Mouse (Mus musculus): ENCODE measurements at regions not wholly inside any gene's neighbourhood (a gene's known extent, or its start where the extent isn't known, plus 50 kb on each side); places are given as distances from the start of the nearest gene placed in this dataset.
"Not testable (repeated sequence)": the region's sequence is repeated elsewhere in the genome, so short reads cannot be mapped to it uniquely, and the experiment has no call there.

DNA sequence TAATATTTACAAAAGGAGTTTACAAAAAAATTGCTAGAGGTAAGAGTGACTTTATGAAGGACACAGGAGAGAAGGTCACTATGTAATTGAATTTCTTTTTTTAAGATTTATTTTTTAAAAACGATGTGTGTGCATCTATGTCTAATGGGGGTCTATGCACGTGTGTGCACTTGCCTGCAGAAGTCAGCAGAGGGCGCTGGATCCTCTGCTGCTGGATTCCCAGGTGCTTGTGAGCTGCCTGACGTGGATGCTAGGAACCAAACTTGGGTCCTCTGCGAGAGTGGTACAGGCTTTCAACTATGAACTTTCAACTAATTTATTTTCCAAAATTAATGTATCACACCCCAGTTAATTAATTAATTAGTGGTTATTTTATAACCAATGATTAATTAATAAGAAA is 85.0 kb downstream of the Glrx3 start:
- DNase-seq = no peak

DNA sequence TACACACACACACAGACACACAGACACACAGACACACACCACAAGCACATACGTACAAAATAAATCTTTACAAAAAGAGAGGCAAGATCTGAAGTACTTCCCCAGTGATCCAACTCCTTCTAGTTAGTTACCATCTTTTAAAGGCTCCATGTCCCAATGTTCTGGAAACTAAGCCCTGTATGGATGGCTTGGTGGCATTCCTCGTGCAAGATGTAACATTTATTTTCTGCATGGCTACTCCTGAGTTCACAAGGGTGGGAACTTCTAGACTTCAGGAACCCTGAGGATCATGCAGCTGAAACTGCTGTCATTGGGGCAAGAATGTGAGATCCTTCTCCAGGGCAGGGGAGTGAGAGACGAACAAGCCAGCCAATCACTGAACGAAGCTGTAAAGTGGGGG is 96.1 kb downstream of the Glrx3 start:
- no peak for DNase-seq

DNA sequence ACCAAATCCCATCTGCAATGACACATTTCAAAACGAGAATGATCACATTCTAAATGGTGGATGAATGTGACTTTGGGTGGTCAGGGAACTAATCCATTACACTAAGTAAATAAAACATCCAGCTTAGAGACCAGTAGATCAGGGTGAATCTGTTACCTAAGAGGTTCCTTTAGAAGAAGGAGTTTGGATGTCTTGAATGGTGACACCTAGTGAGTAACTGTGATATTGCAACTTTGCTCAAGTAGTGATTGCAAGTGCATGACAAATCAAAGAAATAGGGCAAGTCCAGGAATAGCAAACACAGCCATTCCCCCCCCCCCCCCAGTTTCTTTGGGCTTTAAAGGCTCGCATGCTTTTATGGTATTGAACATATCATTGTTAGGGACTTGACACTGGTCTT is 112.6 kb downstream of the Glrx3 start:
- DNase-seq = peak; percentile 4 to 50

DNA sequence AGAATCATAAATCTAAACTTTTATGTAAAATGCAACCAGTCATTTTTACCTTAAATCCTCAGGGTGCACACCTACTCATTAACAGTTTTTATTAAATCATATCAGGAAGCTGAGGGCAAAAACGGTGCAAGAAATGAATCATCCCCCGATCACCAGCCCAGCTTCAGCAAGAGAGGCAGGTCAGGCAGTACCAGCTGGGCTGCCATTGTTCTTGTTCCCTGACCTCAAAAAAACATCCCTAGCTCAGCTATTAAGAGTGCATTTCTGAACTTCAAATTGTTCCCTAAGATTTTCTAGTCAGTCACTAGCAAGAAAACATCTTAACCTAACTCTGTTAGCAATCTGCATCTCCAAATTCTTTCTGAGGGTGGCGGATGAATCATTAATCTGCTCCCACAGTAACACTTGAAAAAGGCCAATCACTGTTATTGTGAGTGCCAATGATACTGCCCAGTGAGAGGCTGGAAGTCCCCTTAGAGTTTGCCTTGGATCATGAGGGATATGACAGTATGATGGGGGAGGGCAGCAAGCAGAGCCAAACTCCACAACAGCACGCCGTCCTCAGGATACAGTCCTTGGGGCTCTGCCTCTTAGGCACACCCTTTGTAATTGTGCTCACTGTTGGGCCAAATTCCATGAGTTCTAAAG is 115.3 kb downstream of the Glrx3 start:
- DNase-seq = peak; percentile 2 to 20

DNA sequence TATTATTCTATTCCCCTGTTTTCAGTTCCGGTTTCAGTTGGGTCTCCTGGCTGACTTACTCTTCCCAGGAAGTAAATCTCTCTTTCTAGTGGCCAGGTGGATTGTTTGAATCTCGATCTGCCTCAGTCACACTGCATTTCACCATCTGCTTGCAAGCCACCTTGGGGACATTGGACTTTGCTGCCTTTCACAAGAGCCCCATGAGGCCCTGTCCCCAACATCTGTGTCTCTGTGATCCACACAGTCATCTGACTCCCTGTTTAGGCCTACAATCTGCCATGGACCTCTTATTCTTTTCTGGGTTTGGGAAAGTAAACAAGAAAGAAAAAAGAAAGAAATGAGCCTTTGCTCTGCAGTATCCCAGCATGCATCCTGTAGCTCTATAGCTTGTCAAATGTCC is 118.1 kb downstream of the Glrx3 start:
- no peak for DNase-seq

DNA sequence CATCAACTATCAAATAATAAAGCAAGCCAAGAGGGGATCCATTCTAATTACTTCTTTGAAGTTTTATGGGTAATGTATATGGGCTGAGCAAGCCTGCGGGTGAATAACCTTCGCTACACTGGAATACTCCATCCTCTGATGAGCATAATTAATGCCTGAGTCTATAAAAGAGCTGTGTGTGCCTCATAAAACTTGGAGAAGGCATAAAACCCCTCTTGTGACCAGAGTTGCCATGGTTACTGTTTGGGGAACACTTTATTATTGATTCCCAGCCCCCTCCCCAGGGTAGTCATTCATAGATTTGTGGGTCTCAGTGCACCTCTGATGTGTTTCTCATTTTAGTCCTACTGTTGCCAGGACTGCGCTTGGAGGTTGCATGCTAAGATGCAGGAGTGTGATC is 120.0 kb downstream of the Glrx3 start:
- DNase-seq = no peak

DNA sequence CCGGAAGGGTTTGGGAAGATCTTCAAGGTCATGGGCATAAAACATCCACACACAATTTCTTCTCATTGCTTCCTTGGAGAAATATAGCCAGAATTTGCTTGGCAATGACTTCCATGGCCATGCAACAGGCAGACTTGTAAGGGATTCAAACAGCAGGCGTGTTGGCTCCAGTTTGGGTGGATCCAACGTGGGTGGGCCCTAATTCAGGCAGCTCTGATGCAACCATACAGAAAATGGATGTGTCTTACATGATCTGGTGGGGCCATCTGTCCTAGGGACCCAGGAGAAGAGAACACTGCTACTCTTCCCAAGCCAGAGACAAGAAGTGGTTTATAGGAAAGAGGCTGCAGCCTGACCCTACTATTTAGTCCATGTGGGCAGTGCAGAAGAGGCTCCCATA is 121.5 kb downstream of the Glrx3 start:
- no peak for DNase-seq

DNA sequence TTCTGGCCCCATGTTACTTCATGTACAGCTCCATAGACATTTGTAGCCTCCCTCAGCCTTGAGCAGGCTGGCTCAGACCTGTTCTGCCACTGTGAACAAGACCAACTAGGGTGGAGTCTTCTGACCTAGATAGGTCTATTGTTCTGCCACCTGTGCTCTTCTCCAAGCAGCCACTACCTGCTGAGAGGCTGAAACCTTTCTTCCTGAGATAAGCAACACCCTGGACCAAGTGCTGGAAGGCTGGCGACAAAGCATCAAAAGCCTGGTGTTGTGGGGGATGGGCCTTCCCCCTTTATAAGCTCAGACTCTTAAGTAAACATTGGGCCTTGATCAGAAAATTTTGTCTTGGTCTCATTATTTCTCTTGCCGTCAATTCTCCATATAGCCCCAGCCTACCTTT is 132.8 kb downstream of the Glrx3 start:
- no peak for DNase-seq

DNA sequence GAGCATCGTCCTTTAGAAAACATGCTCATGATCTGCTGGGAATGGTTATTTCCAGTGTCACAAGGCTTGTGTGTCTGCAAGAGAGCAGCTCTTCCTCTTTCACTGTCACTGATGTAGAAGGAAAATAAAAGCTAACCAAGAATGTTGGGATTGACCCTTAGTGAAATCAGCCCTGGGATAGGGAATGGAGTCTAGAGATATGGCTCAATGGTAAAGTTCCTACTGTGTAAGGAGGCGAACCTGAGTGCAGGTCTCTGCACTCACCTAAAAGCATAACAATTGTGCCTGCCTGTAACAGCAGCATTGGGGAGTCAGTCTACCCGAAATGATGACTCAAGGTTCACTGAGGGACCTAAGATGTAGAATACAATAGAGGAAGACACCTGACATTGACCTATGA is 138.1 kb downstream of the Glrx3 start:
- no peak for DNase-seq

DNA sequence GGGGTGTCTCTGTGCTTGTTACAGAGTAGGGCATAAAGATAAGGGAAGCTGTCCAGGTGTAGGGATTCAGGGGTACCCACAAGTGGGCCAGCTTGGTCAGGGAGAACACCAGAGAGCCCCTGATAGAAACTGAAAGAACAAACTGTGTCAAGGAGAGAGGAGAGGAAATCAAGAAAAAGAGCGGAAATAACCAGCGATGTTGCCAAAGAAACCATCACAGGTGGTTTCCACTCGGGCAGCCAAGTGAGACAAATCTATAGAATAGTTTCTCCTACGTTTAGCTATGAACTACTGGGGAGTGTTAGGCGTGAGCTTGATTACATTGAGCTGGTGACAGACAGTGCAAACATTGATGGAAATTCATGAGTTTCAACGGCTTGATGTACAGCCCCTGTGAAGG is 138.8 kb downstream of the Glrx3 start:
- no peak for DNase-seq

DNA sequence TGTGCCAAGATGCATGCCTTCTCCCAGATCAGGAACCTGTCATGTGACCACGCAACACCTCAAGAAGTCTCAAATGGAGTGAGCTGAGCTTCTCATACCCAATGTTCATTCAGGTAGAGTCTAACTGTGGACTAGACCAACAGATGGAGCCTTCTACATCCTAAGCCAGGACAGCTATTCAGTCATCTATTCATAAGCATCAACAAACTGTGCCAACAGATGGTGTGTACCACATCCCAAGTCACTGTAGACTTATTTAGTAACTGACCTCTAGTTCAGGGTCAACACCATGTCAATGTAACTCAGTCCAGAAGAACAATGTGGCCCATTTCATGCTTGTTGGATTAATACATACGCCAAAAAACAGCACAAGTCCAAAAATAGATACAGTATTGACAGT is 146.1 kb downstream of the Glrx3 start:
- DNase-seq = no peak

DNA sequence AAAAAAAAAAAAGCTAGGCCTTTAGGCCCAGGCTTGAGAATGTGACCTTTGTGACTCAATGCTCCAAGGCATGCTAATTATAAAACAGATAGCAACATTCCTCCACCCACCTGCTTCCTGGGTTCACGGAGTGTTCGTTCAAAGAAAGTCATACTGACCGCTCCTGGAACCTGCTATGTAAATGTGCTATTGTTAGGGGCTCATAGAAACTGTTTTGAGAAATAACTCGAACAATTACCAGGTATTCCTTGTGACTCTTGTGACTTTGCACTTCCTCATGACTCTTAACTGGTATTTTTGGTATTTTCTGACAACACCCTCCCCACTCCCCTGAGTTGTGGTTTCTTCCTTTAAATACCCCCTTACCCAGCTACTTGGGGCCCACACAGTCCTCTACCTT is 147.5 kb downstream of the Glrx3 start:
- not testable (repeated sequence) for DNase-seq

DNA sequence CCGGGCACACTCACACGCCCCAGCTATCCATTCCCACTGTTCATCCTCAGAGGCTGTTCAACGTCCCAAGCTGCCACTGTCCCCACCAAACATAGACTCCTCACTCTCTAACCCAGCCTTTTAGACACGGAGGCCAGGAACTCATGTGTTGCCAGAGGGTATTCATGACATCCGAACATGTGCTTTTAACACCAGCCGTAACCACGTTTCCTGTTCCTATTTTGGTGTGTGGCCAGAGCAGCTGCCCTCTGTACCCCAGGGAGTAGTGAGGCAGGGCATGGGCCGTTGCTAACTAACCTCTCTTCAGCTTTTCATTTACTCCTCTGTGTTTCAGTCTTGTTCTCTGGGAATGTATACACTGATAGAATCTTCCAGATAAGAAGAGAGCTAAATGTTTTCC is 156.2 kb downstream of the Glrx3 start:
- no peak for DNase-seq

DNA sequence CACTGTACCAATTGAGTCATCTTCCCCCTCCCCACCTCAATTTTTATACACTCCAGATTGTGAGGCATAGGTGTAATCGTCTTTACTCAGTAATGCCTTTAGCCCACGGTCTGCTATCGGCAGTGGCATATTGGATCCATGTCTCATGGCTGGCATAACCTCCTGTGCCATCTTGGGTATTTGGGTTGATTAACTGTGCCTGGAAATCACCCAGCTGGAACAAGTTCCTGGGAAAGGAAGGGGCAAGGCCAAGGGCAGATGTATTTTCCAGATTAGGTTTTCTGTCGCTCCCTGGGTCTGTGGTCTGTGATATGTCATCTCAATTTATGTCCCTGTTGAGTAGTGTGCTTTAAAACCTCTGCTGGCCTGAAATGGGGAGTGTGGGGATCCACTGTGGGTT is 158.2 kb downstream of the Glrx3 start:
- no peak for DNase-seq

DNA sequence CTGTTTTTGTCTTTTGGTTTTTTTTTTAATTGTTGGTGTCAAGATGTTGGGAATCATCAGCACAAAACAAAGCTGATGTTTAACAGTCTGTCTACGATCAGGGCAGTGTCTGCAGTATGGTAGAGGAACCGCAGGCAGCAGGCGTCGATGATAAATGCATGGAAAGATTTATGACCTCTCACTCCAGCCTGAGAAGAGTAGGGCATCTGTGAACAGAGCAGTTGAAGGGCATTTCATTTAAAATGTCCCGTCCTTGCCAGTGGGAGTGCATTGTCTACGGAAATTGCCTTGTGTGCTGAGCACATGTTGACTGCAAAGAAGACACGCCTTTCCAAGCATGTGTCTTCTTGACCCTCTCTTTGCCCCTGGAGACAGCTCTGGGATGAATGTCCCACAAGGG is 158.7 kb downstream of the Glrx3 start:
- no peak for DNase-seq

DNA sequence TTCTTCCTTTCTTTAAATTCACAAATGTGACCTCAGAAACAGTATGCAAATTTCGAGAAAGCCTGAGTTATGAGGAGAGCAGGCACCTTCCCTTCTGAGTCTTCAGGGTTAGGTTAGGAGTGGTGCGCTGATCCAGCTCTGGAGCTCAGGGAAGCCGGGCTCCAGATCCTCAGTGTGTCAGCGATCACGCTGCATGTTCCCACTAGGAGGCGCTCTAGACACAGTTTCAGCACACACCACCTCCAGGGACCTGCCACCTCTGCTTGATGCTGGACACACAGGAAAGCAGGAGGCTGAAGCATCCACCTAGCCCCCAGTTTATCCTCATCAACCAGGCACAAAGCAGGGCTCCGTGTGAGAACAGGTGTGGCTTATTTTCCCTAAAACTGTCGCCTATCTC is 165.6 kb downstream of the Glrx3 start:
- peak; percentile 60 to 83 for DNase-seq

DNA sequence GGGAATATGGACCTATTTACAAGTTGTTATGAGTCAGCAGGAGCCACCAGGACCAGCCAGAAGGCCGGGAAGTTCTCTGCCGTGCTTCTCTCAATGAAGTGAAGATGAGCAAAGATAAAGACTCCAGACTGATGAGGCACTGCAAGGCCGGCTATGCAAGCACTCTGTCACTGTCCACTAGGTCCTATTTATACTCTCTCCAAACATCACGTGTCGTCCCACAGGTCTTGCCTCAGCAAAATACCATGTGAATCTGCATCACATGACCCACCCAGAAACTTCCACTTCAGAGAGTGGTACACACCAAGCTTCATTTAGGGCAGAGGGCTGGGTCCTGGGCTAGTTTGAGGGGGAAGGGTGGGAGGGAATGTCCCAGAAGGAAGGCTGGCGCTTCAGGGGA is 172.3 kb downstream of the Glrx3 start:
- DNase-seq = no peak

DNA sequence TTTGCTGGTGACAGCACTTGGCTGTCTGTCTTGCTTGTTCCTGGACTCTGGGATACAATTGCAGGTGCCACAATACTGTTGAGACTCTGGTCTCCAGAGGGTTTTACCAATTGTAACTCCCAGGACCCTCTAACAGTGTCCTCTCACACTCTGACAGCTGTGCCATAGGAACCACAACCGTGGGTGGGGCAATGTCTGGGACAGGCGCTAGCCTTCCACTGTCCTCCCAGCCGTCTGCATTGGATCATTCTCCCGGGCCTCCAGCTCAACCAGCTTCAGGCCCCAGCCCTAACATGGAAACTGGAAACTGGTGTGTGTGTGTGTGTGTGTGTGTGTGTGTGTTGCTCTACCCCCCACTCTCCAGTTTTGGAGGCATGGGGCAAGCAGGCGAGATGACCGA is 173.9 kb downstream of the Glrx3 start:
- no peak for DNase-seq

DNA sequence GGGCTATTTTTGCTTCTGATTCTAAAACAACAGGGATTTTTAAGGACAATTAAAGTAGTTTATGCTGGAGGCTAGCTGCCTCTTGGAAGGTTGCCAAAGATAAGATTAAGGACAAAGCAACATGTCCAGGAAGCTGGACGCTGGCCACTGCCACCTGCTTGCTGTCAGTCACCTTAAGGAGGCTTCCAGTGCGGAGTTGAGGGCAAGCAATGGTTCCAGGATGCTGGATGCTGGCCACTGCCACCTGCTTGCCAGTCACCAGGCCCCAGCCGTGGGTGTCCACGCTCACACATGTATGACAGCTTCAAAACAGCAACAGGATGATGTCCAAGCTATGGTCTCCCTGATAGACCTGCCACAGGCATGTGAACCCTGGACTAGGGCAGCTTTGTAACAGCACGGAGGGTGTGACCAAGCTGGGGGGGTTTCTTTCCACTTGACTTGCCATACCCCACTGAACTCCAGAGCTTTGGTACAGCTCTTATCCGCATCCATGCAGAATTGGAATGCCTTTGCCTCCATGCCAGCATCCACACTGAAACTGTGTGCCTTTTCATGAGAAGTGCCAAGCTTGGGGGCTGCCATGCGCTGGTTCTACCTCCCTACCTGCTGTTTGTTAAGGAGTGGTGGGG is 174.6 kb downstream of the Glrx3 start:
- no peak for DNase-seq

DNA sequence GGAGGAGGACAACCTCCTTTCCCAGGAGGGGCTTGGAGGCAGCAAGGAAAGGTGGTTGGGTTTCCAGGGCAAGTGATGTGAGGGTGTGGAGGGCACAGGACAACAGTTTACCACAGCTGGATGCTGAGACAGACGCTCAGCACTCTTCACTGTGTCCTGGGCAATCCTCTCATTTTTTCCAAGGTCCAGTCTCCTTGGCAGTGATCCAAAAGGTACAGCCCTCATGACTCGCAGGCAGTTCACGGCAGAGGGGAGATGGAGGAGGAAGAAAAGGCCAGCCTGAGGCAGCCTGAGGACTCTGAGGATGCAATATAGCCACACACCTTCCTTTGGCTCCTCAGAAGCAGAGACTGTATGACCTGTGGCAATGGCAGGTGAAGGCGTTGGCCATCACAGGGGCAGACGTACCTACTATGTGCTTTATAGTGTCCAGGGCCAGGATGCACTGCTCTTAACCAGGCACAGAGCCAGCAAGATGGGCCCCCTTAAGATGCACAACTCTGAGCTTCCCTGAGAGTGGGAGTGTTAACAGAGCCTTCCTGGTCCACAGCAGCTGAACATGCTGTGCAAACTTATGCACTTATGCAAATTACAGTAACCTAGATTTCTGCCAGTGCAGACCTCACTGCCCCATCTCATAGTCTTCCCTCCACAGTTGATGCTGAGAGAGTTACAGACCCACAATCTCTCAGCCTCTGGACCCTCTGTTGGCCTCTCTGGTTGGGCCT is 181.2 kb downstream of the Glrx3 start:
- no peak for DNase-seq

DNA sequence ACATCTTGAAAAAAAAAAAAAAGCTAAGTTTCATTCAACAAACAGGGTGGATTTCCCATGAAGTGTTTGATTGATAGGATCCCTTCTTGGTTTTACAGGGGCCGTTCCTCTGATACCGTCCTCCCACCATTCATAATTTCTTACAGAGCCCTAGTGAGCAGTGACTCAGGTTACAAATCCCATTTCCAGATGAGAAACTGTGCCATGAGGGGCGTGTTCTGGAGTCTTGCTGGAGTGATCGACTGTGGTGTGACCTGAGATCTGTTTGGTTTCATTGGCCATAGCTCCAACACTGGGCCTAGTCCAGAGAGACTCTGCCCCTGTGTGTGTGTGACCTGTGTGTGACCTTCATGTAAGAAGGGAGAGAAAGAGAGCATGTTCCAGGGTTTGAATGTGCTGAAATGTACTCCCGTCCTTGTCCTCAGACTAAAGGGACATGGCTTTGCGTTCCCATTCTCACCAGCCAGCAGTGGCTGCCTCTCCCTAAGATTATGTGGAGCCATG is 181.9 kb downstream of the Glrx3 start:
- DNase-seq = no peak

DNA sequence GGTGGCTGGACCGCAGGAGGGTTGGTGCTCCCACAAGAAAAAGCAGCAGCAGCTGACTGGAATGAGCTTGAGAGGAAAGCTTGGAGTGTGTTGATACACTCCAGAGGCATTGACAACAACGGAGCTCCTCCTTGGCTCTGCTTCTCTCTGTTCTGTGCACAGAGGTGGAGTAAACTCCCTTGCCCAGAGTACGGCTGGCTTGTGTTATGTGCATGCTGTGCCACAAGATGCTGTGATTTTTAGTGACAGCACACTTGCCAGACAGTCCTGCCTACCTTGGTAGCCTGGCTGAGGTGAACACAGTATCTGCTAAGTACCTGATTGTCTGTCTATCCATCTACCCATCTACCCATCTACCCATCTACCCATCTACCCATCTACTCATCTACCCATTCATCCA is 190.9 kb downstream of the Glrx3 start:
- no peak for DNase-seq

DNA sequence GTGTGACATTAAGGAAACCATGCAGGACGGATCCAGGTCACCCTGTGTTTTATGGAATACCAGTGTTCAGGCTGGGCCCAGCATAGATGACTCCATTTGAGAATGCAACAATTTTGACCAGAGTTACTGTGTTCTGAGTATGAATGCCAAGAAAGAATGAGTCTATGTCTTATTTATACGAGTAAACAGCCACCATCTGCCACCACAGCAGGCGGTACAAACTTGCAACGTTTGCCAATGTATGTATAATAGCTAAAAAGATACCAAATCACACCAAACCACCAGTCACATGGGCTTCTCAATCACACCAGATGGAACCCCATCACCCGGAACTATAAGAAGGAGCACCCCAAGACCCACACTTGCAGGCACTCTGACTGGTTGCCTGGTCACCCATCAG is 192.1 kb downstream of the Glrx3 start:
- DNase-seq = no peak

DNA sequence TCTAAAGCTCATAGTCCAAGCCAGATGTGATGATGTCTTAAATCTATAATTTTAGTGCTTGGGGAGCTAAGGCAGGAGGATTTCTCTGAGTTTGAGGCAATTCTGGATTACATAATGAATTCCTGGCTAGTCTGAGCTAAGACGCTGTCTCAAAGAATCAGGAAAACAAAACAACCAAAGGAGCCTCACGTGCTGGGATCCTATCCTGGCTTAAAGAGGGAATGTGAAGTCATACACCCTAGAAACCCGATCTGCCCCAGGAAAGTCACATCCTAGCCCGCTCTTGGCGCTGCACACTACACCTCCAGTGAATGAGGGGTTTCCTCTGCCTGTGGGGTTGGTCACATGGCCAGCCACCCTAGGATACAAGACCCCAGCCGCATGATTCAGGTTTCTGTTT is 211.2 kb downstream of the Glrx3 start:
- DNase-seq = no peak

All from kidney, postnatal 36 days (tissue).